Mouse (Mus musculus) forebrain, embryonic 12.5 days (tissue): ENCODE data around the gene Ttc36. TPM values are rescaled to one million over a fixed set of nuclear protein-coding genes. Genes with fewer than 3 reads are reported as not detected.

Experiments used
- ATAC-seq: fragments of 200-750 bp; cut with Nextera tagmentation; 2 replicates; pipeline ENCODE4 v1.8.0; 2017; ENCODE audit warnings: moderate TSS enrichment; ENCODE audit not compliant: low FRiP score
- H3K27ac ChIP-seq: fragments of 300-500 bp; sonication (generic); 2 replicates; pipeline ENCODE4 v1.5.1; 2016; ENCODE audit warnings: mild to moderate bottlenecking
- H3K27me3 ChIP-seq: fragments of 300-500 bp; sonication (generic); 2 replicates; pipeline ENCODE4 v1.6.1; 2016; ENCODE audit warnings: mild to moderate bottlenecking
- H3K36me3 ChIP-seq: fragments of 300-500 bp; sonication (generic); replicated peaks from 2 replicates; pipeline ENCODE4 v1.6.1; 2016; ENCODE audit warnings: mild to moderate bottlenecking
- H3K4me1 ChIP-seq: fragments of 300-500 bp; sonication (generic); 2 replicates; pipeline ENCODE4 v1.6.1; 2016
- H3K4me2 ChIP-seq: fragments of 300-500 bp; sonication (generic); 2 replicates; pipeline ENCODE4 v1.6.1; 2016; ENCODE audit warnings: mild to moderate bottlenecking, moderate library complexity
- H3K4me3 ChIP-seq: fragments of 300-500 bp; sonication (generic); replicated peaks from 2 replicates; pipeline ENCODE4 v1.5.1; 2016; ENCODE audit warnings: mild to moderate bottlenecking
- H3K9ac ChIP-seq: fragments of 300-500 bp; sonication (generic); 2 replicates; pipeline ENCODE4 v1.6.1; 2016; ENCODE audit warnings: mild to moderate bottlenecking
- H3K9me3 ChIP-seq: fragments of 300-500 bp; sonication (generic); 2 replicates; pipeline ENCODE4 v1.6.1; 2016
- WGBS: fragments of 180-500 bp; shearing (Covaris S2); methylation state at CpG from one replicate; pipeline ENCODE4 v1.1.7; 2016; 5-methylcytosine and 5-hydroxymethylcytosine counted together
- polyA plus RNA-seq: library from polyadenylated mRNA; unstranded; fragments of >200 nt; fragmentation: Nextera tagmentation; extraction: Ambion mirVana; gene quantifications from 2 replicates; pipeline ENCODE4 v1.2.1, GENCODE M21; 2016

Gene Ttc36
- polyA plus RNA-seq, 1 experiment from 2014 or later, result 0.31 TPM

DNA sequence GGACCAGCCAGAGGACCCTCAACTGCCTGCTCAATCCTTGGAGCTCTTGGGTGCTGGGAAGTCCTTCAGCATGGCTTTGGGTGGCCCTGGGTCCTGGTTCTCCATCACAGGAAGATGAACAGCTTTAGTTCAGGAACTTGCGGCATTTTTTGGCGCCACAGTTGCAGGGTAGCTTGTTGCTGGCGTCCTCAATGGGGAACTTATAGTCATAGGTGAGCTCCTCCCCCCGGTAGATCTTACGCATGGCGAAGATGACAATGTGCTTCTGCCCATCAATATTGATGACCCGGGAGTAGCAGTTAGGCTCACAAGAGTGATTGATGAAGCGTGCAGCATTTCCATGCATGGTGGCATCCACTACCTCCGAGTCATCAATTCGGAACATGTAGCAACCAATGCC lies 4.9 kb upstream of the Ttc36 start:
- no peaks in the 10 kb centered on the region for H3K9me3 ChIP-seq
- no peak for ATAC-seq
- no peak overlapping the region for H3K9ac ChIP-seq
- 93% methylated on average over 10 of the region's 10 CpGs for WGBS
- no peak overlapping the region for H3K27ac ChIP-seq
- H3K4me1 ChIP-seq, result no peaks in the 10 kb centered on the region
- H3K4me2 ChIP-seq, result no peak overlapping the region
- H3K36me3 ChIP-seq, result peaks cover 78% of the 10 kb centered on the region
- H3K4me3 ChIP-seq, result no peak overlapping the region
- no peaks in the 10 kb centered on the region for H3K27me3 ChIP-seq

GRCm38 (mm10) chr9:44807141-44807540 lies 4.3 kb upstream of the Ttc36 start:
- ATAC-seq, result no peak
- Histone ChIP-seq H3K9me3 (no peaks in the 10 kb centered on the region), H3K9ac (no peak overlapping the region), H3K27me3 (0 out of 2 replicates have a peak, but pooled peaks cover 2% of the 10 kb centered on the region), H3K27ac (no peak overlapping the region), H3K4me1 (no peaks in the 10 kb centered on the region), H3K36me3 (peaks cover 72% of the 10 kb centered on the region), H3K4me2 (no peak overlapping the region), H3K4me3 (no peak overlapping the region)
- WGBS, result 82% methylated on average over 5 of the region's 5 CpGs

- Histone ChIP-seq H3K4me3 (no peak overlapping the region), H3K9me3 (no peaks in the 10 kb centered on the region), H3K4me1 (no peaks in the 10 kb centered on the region), H3K27ac (no peak overlapping the region), H3K9ac (no peak overlapping the region), H3K4me2 (no peak overlapping the region), H3K36me3 (peaks cover 58% of the 10 kb centered on the region), H3K27me3 (peaks cover 18% of the 10 kb centered on the region)
- WGBS, result 93% methylated on average over 5 of the region's 5 CpGs
- no peak for ATAC-seq
Measured at GRCm38 (mm10) chr9:44805536-44805935, 2.7 kb upstream of the Ttc36 start.

DNA sequence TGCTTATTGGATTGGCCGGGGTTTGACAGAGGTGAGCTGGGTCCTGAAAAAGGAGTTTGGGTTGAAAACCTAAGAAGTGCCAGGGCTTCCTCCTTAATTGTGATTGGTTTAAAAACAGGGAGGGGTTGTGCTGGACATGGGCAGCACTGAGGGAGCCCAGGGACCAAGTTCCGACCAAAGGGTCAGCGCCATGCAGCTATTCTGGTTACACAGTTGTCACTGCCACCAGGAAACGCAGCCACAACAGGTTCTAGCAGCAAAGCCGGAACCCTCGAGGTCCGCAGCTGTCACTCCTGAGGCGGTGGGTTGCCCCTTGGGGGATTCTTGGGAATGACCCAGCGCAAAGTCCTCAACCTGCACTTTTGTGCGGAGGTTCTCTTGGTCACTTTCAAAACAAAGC lies 1.8 kb upstream of the Ttc36 start:
- H3K4me3 ChIP-seq, result no peak overlapping the region
- WGBS, result 90% methylated on average over 10 of the region's 10 CpGs
- peaks cover 7% of the 10 kb centered on the region; the same call in 1 of the 2 replicates for H3K4me1 ChIP-seq
- peaks cover 24% of the 10 kb centered on the region for H3K27me3 ChIP-seq
- no peaks in the 10 kb centered on the region for H3K9me3 ChIP-seq
- no peak overlapping the region for H3K27ac ChIP-seq
- H3K9ac ChIP-seq, result no peak overlapping the region
- peaks cover 50% of the 10 kb centered on the region for H3K36me3 ChIP-seq
- H3K4me2 ChIP-seq, result no peak overlapping the region
- ATAC-seq, result no peak

GRCm38 (mm10) chr9:44801669-44802068 lies 1.2 kb downstream of the Ttc36 start:
- H3K4me1 ChIP-seq, result peaks cover 17% of the 10 kb centered on the region
- no peak for ATAC-seq
- H3K4me2 ChIP-seq, result no peak overlapping the region
- no peak overlapping the region for H3K4me3 ChIP-seq
- no peaks in the 10 kb centered on the region for H3K9me3 ChIP-seq
- H3K27me3 ChIP-seq, result peaks cover 37% of the 10 kb centered on the region
- WGBS, result 85% methylated on average over 6 of the region's 6 CpGs
- no peak overlapping the region for H3K27ac ChIP-seq
- H3K36me3 ChIP-seq, result peaks cover 19% of the 10 kb centered on the region
- no peak overlapping the region for H3K9ac ChIP-seq

GRCm38 (mm10) chr9:44799958-44800324 lies 2.9 kb downstream of the Ttc36 start:
- Histone ChIP-seq H3K36me3 (peaks cover 4% of the 10 kb centered on the region), H3K9ac (peak overlapping the region; percentile 74; the same call in 1 of the 2 replicates), H3K27me3 (peaks cover 45% of the 10 kb centered on the region), H3K27ac (no peak overlapping the region), H3K9me3 (no peaks in the 10 kb centered on the region), H3K4me1 (peaks cover 17% of the 10 kb centered on the region), H3K4me3 (peak overlapping the region; percentile 56), H3K4me2 (peak overlapping the region; percentile 85)
- 39% methylated on average over 9 of the region's 9 CpGs for WGBS
- no peak; the same call in 1 of the 2 replicates for ATAC-seq

- peak; percentile 97 for ATAC-seq
- peaks cover 17% of the 10 kb centered on the region for H3K4me1 ChIP-seq
- WGBS, result under 1% methylated on average over 75 of the region's 75 CpGs
- H3K4me3 ChIP-seq, result peak within 1 kb of the TSS; percentile 56
- H3K36me3 ChIP-seq, result no peaks in the 10 kb centered on the region
- peak within 1 kb of the TSS; percentile 57; the same call in 1 of the 2 replicates for H3K27ac ChIP-seq
- peak within 1 kb of the TSS; percentile 85 for H3K4me2 ChIP-seq
- H3K9me3 ChIP-seq, result no peaks in the 10 kb centered on the region
- peak within 1 kb of the TSS; percentile 74 for H3K9ac ChIP-seq
- H3K27me3 ChIP-seq, result peaks cover 45% of the 10 kb centered on the region
Measured at GRCm38 (mm10) chr9:44799102-44799957, 3.5 kb downstream of the Ttc36 start, which contains the start of gene Tmem25. Tmem25 (minus strand) TSS chr9:44799307.

DNA sequence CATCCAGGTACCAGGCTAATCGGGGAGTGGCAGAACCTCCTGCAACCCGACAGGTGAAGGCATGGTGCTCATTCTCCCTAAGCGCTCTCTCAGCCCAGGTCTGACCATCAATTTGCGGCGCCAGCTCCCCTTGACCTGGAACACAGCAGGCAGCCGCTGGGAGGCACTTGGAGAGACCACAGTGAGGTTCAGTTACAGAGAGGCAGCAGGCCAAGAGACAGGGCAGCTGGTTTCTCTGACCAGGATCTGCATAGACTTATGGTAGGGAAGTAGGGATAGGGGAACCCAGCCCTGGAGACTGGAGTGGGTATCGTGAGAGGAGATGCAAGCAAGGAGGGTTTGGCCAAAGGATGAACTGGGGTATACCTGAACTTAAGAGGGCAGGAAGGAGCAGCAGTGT lies 4.6 kb downstream of the Ttc36 start:
- Histone ChIP-seq H3K27me3 (peaks cover 45% of the 10 kb centered on the region), H3K4me2 (peak overlapping the region; percentile 85), H3K9ac (no peak overlapping the region), H3K36me3 (no peaks in the 10 kb centered on the region), H3K4me1 (peaks cover 17% of the 10 kb centered on the region), H3K27ac (no peak overlapping the region), H3K9me3 (no peaks in the 10 kb centered on the region), H3K4me3 (peak overlapping the region; percentile 56)
- WGBS, result 42% methylated on average over 7 of the region's 7 CpGs
- no peak for ATAC-seq

- peaks cover 45% of the 10 kb centered on the region for H3K36me3 ChIP-seq
- no peak overlapping the region for H3K4me2 ChIP-seq
- 76% methylated on average over 9 of the region's 9 CpGs for WGBS
- no peak overlapping the region for H3K4me3 ChIP-seq
- H3K4me1 ChIP-seq, result no peaks in the 10 kb centered on the region
- no peak overlapping the region for H3K27ac ChIP-seq
- peaks cover 13% of the 10 kb centered on the region for H3K27me3 ChIP-seq
- H3K9ac ChIP-seq, result no peak overlapping the region
- no peaks in the 10 kb centered on the region for H3K9me3 ChIP-seq
- ATAC-seq, result no peak
Measured at GRCm38 (mm10) chr9:44792842-44793241, 10.0 kb downstream of the Ttc36 start.

DNA sequence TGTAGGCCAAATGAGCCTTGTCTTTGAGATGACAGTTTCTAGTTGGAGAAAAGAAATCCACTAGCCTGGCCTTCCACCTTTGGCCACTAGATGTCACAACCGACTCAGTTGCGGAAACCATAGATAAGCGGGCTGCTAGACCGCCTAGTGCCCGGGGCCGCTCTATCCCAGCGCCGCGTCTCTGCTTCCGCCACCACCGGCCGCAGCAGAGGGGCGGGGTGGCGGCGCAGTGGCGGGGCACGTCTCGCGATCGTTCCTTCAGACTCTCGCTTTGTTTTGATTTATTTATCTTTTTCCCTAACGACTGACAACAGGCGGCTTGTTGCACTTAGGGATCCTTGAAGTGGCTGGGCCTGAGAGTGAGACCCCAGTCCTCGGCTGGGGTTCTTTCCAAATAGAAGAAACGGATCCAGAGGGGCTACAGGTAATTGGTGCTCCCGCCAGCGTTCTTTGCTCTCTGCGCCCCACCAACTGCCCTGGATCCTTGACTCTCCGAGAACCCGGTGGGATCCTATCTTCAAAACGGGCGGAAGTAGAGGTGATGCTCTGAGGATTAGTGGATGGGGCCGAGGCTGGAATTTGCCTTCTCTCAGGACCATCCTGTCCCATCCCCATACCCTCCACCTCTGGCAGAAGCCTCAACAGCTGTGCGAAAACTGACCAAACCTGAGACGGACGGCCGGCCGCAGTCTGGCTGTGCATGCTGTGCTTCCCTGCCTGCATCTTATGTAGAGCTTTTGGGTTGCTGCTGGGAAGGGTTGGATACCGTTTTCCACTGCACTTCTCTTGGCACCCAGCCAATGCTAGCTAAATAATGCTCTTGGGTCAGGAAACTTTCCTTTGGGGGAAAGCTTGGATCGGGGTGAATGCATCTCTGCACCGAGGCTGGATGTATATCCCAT lies 29.9 kb downstream of the Ttc36 start:
- WGBS, result 1% methylated on average over 41 of the region's 41 CpGs
- Histone ChIP-seq H3K4me2 (peak overlapping the region; percentile 91), H3K9ac (peak overlapping the region; percentile 75), H3K4me1 (peaks cover 8% of the 10 kb centered on the region), H3K27ac (peak overlapping the region; percentile 84), H3K36me3 (peaks cover 11% of the 10 kb centered on the region), H3K9me3 (no peaks in the 10 kb centered on the region), H3K4me3 (peak overlapping the region; percentile 76), H3K27me3 (no peaks in the 10 kb centered on the region)
- ATAC-seq, result peak; percentile 99

DNA sequence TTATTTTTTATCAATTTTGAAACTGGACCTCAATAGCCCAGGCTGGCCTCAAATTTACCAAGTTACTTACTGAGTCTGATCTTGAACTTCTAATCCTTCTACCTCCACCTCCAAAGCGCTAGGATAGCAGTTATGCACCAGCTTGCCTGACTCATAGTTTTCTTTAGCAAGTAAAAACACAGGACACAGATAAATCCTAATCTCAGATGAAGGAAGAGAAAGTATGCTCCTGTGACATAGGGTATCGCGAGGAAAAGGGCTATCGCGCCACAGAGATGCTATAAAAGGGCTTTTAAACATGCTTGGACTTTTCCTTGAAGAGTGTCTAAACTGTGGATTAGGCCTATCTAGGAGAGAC lies 30.5 kb downstream of the Ttc36 start:
- no peak for ATAC-seq
- H3K9ac ChIP-seq, result no peak overlapping the region
- peaks cover 11% of the 10 kb centered on the region for H3K36me3 ChIP-seq
- no peaks in the 10 kb centered on the region for H3K27me3 ChIP-seq
- peak overlapping the region; percentile 76 for H3K4me3 ChIP-seq
- H3K9me3 ChIP-seq, result no peaks in the 10 kb centered on the region
- WGBS, result 24% methylated on average over 5 of the region's 5 CpGs
- H3K4me1 ChIP-seq, result peaks cover 8% of the 10 kb centered on the region
- H3K4me2 ChIP-seq, result no peak overlapping the region
- no peak overlapping the region for H3K27ac ChIP-seq

DNA sequence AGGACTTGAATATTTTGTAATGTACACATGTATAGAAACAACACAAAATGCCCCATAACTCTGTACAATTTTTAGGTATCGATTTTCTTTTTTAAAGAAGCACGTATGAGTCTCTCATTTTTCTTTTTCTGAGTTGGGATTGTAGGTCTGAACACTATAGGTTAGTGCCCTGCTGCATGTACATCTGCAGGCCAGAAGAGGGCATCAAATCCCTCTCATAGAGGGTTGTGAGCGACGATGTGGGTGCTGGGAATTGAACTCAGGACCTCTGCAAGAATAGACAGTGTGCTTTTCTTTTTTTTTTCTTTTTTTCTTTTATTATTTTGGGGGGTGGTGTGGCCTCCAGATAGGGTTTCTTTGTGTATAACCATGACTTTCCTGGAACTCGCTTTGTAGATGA lies 31.5 kb downstream of the Ttc36 start:
- Histone ChIP-seq H3K27ac (no peak overlapping the region), H3K4me2 (no peak overlapping the region), H3K9ac (no peak overlapping the region), H3K9me3 (no peaks in the 10 kb centered on the region), H3K36me3 (peaks cover 11% of the 10 kb centered on the region), H3K4me3 (no peak overlapping the region), H3K4me1 (peaks cover 15% of the 10 kb centered on the region), H3K27me3 (no peaks in the 10 kb centered on the region)
- no peak for ATAC-seq
- WGBS, result 89% methylated on average over 5 of the region's 5 CpGs
